Mouse (Mus musculus) embryonic facial prominence, embryonic 10.5 days (tissue): ENCODE measurements around the gene Zfp457. TPM values are rescaled to one million over a fixed set of nuclear protein-coding genes. Genes with fewer than 3 reads are reported as not detected.
"Not testable (repeated sequence)": the region's sequence is repeated elsewhere in the genome, so short reads cannot be mapped to it uniquely, and the experiment has no call there.

ENCODE experiments used
- DNase-seq: peaks from one replicate; pipeline ENCODE4 v3.0.0-alpha.2; 2017; ENCODE audit warnings: low spot score
- H3K27ac ChIP-seq: fragments of 300-500 bp; sonication (generic); replicated peaks from 2 replicates; pipeline ENCODE4 v1.5.1; 2016; ENCODE audit warnings: mild to moderate bottlenecking
- H3K27me3 ChIP-seq: fragments of 300-500 bp; sonication (generic); replicated peaks from 2 replicates; pipeline ENCODE4 v1.6.1; 2016; ENCODE audit warnings: low read depth, mild to moderate bottlenecking; ENCODE audit not compliant: poor library complexity, severe bottlenecking
- H3K36me3 ChIP-seq: fragments of 300-500 bp; sonication (generic); replicated peaks from 2 replicates; pipeline ENCODE4 v1.6.1; 2016; ENCODE audit warnings: mild to moderate bottlenecking, moderate library complexity
- H3K4me1 ChIP-seq: fragments of 300-500 bp; sonication (generic); 2 replicates; pipeline ENCODE4 v1.6.1; 2016
- H3K4me3 ChIP-seq: fragments of 300-500 bp; sonication (generic); 2 replicates; pipeline ENCODE4 v1.5.1; 2016; ENCODE audit warnings: mild to moderate bottlenecking, moderate library complexity
- H3K9me3 ChIP-seq: fragments of 300-500 bp; sonication (generic); 2 replicates; pipeline ENCODE4 v1.6.1; 2016; ENCODE audit warnings: mild to moderate bottlenecking
- WGBS: fragments of 180-500 bp; shearing (Covaris S2); methylation state at CpG from one replicate; pipeline ENCODE4 v1.1.7; 2016; 5-methylcytosine and 5-hydroxymethylcytosine counted together
- polyA plus RNA-seq: library from polyadenylated mRNA; unstranded; fragments of >200 nt; fragmentation: Nextera tagmentation; extraction: Ambion mirVana; gene quantifications from 2 replicates; pipeline ENCODE4 v1.2.1, GENCODE M21; 2016

The Zfp457 gene
- polyA plus RNA-seq = 0.32 and 0.62 TPM in 2 replicates

DNA sequence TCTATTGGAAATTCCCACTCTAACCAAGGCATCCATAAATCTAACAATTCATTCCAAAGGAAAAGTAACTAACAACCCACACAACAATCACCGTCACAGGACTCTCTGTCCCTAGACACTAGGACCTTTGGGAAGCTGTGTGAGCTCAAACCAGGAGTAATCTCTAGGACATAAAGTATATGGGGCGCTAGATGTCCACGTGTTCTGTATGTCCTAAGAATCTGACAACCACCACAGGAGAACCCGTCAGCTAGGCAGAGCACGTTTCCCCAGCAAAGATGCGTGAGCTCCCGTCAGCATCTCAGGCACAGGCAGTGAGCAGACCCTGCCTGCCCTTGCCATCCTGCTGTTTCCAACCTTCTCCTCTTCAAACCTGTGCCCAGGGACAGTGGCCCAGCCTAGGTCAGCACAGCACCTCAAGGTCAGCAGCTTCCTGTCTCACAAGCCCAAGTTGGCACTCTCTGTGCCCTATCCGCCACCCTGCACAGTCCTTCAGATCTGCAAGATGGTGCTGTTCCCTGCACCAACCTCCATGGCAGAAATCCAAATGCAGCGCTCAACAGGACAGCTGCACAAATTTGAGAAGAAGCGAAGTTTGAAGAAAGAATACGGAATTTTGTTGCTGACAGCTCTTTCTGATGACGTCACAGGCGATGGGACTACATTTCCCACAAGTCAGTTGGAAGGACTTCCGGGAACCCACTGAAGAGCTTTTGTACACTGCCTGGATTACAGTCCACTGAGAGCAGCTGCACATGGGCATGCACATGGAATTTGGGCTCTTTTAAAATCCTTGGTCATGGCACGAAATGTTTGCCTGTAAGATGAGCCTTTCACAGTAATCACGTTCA, at the start of gene Zfp457:
Gene Zfp457 (minus strand): TSS at position 664 of the 851 bp plus-strand sequence.
- H3K36me3 ChIP-seq = no peaks in the 10 kb centered on the region
- peaks cover 6% of the 10 kb centered on the region; the same call in 1 of the 2 replicates for H3K4me1 ChIP-seq
- 12% methylated on average over 16 of the region's 16 CpGs for WGBS
- no peaks in the 10 kb centered on the region for H3K27me3 ChIP-seq
- DNase-seq = peak; percentile 81
- H3K4me3 ChIP-seq = peak within 1 kb of the TSS; percentile 70
- H3K9me3 ChIP-seq = no peaks in the 10 kb centered on the region
- peak within 1 kb of the TSS; percentile 81 for H3K27ac ChIP-seq

DNA sequence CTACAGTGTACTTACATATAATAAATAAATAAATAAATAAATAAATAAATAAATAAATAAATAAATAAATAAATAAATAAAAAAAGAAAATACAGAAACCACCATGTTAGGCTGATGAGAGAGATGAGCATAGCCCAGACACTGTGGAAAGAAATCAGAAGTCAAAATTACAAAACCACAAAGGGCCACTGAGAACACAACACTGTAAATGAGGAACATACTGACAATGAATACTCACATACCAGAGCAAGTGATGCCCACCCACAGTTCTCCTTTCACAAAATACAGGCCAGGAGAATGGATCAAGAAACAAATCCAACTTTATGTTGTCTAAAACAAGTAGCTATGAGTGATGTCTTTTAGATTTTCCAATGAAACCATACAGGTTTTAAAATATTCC, 45.6 kb upstream of the Zfp457 start:
- H3K27me3 ChIP-seq = no peaks in the 10 kb centered on the region
- H3K4me3 ChIP-seq = no peak overlapping the region
- no peaks in the 10 kb centered on the region for H3K36me3 ChIP-seq
- no peaks in the 10 kb centered on the region for H3K4me1 ChIP-seq
- DNase-seq = no peak
- H3K9me3 ChIP-seq = no peaks in the 10 kb centered on the region
- no peak overlapping the region for H3K27ac ChIP-seq

GRCm38 (mm10) chr13:67343422-67343821, 37.1 kb upstream of the Zfp457 start:
- Histone ChIP-seq H3K4me3 (no peak overlapping the region), H3K4me1 (no peaks in the 10 kb centered on the region), H3K27me3 (no peaks in the 10 kb centered on the region), H3K36me3 (peaks cover 7% of the 10 kb centered on the region; the same call in 1 of the 2 replicates), H3K27ac (no peak overlapping the region), H3K9me3 (no peaks in the 10 kb centered on the region)
- no peak for DNase-seq
- WGBS = 88% methylated on average over 2 of the region's 2 CpGs

DNA sequence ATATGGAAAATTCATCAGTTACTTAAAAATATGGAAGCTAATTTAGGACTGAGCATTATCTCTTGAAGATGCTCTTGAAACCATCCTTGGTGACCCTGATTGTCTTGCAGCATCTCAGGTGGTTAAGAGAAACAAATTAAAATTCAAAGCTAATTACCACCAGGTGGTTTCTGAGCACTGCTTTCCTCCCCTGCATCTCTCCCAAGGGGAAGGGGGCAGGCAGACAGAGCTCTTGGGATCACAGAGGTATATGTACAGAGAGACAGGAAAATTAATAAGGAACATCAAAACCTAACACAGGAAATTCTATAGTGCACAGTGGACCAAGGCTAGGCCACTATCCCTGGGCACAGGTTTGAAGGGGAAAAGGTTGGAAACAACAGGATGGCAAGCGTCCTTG, 26.6 kb upstream of the Zfp457 start:
- H3K4me3 ChIP-seq = peak overlapping the region; percentile 67
- DNase-seq = peak; percentile 10
- H3K9me3 ChIP-seq = no peaks in the 10 kb centered on the region
- H3K27ac ChIP-seq = peak overlapping the region; percentile 81
- H3K4me1 ChIP-seq = peaks cover 7% of the 10 kb centered on the region
- 74% methylated on average over 1 of the region's 1 CpGs for WGBS
- H3K36me3 ChIP-seq = no peaks in the 10 kb centered on the region
- H3K27me3 ChIP-seq = no peaks in the 10 kb centered on the region

- Histone ChIP-seq H3K36me3 (no peaks in the 10 kb centered on the region), H3K4me3 (peak within 1 kb of the TSS; percentile 67), H3K27me3 (no peaks in the 10 kb centered on the region), H3K4me1 (peaks cover 7% of the 10 kb centered on the region), H3K9me3 (no peaks in the 10 kb centered on the region), H3K27ac (peak within 1 kb of the TSS; percentile 81)
- 19% methylated on average over 17 of the region's 17 CpGs for WGBS
- DNase-seq = peak; percentile 72
Measured at GRCm38 (mm10) chr13:67332019-67332724, 25.9 kb upstream of the Zfp457 start, which contains the start of gene Zfp595. Gene Zfp595, minus strand, starts transcription at chr13:67332570.

DNA sequence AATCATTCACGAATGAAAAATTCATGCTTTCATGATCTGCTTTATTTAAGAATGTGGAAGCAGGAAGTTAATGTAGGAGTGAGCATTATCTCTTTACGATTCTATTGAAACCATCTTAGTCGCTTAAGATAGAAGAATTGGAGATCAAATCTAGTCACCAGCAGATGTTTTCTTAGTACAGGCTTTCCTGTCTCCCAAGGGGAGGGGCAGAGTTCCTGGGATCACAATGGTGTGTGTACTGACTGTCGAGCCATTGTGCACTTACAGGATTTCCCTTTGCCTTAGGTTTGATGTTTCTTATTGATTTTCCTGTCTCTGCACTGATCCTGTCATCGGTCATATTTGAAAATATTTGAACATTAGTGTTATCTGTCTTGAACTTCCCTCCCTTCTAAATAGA, 433 bp upstream of the Zfp457 start:
- H3K27me3 ChIP-seq = no peaks in the 10 kb centered on the region
- DNase-seq = peak; percentile 12
- H3K4me1 ChIP-seq = peaks cover 6% of the 10 kb centered on the region; the same call in 1 of the 2 replicates
- no peaks in the 10 kb centered on the region for H3K36me3 ChIP-seq
- H3K27ac ChIP-seq = peak overlapping the region; percentile 81
- no peaks in the 10 kb centered on the region for H3K9me3 ChIP-seq
- WGBS = 39% methylated on average over 5 of the region's 5 CpGs
- peak overlapping the region; percentile 70 for H3K4me3 ChIP-seq

GRCm38 (mm10) chr13:67278314-67278713, 28.0 kb downstream of the Zfp457 start, which contains the start of gene Zfp458:
Gene Zfp458, minus strand, starts transcription at chr13:67278466.
- no peaks in the 10 kb centered on the region for H3K4me1 ChIP-seq
- H3K27ac ChIP-seq = no peak within 1 kb of the TSS
- H3K27me3 ChIP-seq = no peaks in the 10 kb centered on the region
- no peaks in the 10 kb centered on the region for H3K36me3 ChIP-seq
- DNase-seq = no peak
- H3K9me3 ChIP-seq = no peaks in the 10 kb centered on the region
- no peak within 1 kb of the TSS for H3K4me3 ChIP-seq
- WGBS = 43% methylated on average over 7 of the region's 7 CpGs

- peak overlapping the region; percentile 80 for H3K4me3 ChIP-seq
- H3K27me3 ChIP-seq, H3K9me3 ChIP-seq, H3K36me3 ChIP-seq, DNase-seq, H3K4me1 ChIP-seq, H3K27ac ChIP-seq: not testable (repeated sequence)
- 49% methylated on average over 9 of the region's 9 CpGs for WGBS
Measured at GRCm38 (mm10) chr13:67269383-67270065, 36.8 kb downstream of the Zfp457 start.

- Histone ChIP-seq H3K36me3 (0 out of 2 replicates have a peak, but pooled peaks cover 3% of the 10 kb centered on the region), H3K27ac (peak overlapping the region; percentile 78), H3K27me3 (no peaks in the 10 kb centered on the region), H3K9me3 (peaks cover 8% of the 10 kb centered on the region; the same call in 1 of the 2 replicates), H3K4me1 (no peaks in the 10 kb centered on the region; the same call in 1 of the 2 replicates), H3K4me3 (peak overlapping the region; percentile 80)
- DNase-seq = peak; percentile 55
- WGBS = 9% methylated on average over 18 of the region's 18 CpGs
Measured at GRCm38 (mm10) chr13:67268568-67269369, 37.5 kb downstream of the Zfp457 start.
